Mouse (Mus musculus) heart, adult 18-20 months (tissue): Measurements from ENCODE around the gene Zscan10. TPM values are rescaled to one million over a fixed set of nuclear protein-coding genes. Genes with fewer than 3 reads are reported as not detected.
"Not testable (repeated sequence)": the region's sequence is repeated elsewhere in the genome, so short reads cannot be mapped to it uniquely, and the experiment has no call there.

ENCODE experiments used
- DNase-seq, 2 experiments: peaks; one replicate each; pipeline ENCODE4 v3.0.0; 2021 to 2022; ENCODE audit warnings: mixed read lengths in 1 of 2
- total RNA-seq, 2 experiments: library from RNA; stranded (reverse); gene quantifications; 2 replicates each; pipeline ENCODE4 v1.2.3; 2021

Zscan10 gene
- total RNA-seq, 2 experiments from 2014 or later: not detected

DNA sequence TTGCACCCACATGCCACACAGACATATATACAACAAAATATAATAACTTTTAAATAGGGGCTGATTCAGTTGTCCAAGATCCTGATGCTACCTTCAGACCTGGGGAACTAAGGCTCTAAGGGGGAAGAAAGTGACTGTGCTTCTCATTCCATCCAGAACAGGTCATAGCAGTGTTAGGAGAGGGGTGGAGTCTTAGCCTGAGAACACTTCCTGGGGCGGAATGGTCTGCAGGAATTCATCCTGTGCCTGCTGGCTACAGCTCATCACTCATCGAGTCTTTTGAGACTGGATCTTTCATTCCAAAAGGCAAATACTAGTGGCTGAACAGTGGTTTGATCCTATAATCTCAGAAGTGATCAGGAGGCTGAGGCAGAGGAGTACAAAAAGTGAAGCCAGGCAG lies 13.4 kb upstream of the Zscan10 start:
- no peak for DNase-seq

DNA sequence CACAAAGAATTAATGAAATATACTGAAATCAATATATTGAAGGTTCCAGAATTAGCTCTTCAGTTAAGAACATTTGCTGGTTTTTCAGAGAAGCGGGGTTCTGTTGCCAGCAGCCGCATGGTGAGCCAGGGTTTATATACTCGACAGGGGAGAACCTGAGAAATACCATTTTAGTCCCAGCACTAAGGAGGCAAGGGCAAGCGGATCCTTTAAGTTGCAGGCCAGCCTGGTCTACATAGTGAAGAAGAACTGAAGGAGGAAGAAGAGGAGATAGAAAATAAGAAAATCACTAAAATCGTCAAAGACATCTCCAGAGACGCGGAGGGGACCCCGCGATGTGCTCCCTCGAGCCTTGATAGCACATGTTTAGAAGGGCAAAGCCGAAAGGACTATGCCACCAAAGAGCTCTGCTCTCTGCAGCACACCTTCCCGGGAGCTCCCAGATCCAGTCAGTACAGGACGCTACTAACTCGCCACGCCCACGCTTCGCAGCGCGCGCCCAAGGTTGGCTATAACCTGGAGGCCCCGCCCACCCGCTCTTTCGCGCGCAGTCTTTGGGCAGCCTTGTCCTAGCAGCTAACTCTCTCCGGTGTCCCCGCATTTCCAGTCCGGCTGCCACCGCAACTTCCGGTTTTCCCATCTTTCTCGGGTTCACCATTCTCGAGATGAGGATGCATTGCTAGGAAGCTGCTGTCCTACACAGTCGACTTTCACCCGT lies 8.3 kb upstream of the Zscan10 start:
- DNase-seq: peak; percentile 94

DNA sequence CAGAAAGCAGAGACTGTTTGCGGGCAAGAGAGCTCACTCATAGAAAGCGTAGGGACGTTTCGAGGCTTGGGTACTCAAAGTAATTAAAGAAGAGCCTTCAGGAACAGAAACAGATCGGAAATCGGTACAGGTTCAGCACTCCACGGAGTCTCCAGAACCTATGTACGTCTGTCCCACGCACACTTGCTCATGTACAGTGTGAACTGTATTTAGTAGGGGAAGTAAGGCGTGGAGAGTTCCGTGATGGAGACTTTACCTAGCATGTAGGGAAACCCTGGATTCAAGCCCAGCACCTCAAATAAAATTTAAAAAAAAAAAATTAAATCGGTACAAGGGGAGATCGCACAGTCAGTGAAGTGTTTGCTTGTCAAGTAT lies 7.7 kb upstream of the Zscan10 start:
- DNase-seq: no peak

DNA sequence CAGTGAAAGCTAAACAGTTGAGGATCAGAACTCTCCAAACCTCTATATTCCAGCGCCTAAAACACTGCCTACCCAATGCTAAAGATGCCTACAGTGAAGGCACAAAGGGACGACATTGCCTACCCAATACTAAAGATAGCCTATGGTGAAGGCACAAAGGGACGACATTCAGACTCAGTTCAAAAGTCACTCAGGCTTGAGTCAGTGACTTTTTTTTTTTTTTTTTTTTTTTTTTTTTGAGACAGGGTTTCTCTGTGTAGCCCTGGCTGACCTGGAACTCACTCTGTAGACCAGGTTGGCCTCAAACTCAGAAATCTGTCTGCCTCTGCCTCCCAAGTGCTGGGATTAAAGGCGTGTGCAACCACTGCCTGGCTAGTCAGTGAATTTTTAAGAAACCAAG lies 5.5 kb upstream of the Zscan10 start:
- not testable (repeated sequence) for DNase-seq

GRCm38 (mm10) chr17:23598582-23599552 lies 1.8 kb upstream of the Zscan10 start, which contains the start of gene Zfp13:
TSS of gene Zfp13 (minus strand) at chr17:23599487.
- DNase-seq: peak; percentile 89 to 96

DNA sequence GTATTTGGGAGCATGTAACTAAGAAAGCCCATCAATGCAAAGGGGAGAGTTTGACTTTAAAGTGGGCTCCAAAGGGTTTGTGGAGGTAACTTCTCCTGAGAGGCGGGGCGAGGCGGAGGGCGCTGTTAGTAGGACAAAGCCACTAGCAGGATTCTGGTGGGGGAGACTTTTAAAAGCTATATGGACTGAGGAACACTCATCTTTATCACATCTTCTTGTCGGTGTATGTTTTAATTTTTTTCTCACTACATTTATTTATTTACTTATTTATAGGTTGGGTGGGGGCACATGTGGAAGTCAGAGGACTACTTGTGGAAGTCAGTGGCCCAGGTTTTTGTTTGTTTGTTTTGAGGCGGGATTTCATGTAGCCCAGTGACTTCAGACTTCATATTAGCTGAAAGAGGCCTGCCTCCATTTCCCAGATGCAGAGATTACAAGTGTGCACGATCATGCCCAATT lies 1.0 kb upstream of the Zscan10 start:
- no peak for DNase-seq

DNA sequence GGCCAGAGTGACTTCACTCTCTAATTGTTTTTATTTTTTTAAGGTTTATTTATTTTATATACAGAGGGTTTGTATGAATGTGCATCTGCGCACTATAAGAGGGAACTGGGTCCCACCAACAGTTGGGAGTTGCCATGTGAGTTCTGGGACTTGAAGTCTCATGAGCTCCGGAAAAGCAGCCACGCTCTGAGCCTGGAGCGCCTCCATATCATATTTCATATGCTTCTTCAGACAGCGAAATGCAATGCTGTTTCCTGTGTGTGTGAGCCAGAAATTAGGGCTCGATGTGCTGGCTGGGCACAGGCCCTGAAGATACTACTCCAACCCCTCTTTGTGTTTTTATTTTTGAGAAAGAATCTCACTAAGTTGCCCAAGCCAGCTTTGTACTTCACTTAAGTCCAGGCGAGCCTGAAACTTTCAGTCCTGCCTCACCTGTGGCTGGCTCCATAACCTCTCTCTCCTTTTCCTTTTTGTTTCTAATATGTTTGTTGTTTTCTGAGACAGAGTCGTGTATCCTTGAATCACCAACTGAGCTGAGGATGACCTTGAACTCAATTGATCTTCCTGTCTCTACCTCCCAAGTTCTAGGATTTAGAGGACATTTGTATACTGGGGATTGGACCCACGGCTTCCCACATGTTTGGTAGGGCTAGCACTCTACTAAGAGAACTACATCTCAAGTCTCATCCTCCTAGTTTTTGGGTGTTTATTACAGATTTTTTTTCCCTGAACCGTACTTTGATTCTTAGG lies 1.4 kb downstream of the Zscan10 start:
- no peak for DNase-seq

GRCm38 (mm10) chr17:23603077-23603476 lies 2.4 kb downstream of the Zscan10 start:
- DNase-seq: no peak

DNA sequence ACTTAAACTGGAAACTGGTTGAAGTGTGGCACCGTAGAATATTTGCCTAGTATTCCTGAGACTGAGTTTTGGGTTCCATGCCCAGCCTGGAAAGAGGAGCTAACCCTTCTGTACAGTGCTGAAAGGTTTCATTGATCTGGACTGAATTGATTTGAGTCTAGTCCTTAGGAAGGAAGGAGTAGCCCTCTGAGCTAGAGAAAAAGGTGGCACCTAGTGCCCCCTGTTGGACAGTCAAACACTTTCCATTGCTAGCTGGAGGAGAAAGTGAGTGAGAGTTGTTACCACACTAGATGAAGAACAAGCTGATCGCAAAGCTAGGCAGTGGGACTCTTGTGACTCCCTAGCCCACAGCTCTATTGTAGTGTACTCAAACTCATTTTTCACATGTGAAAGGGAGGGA lies 2.9 kb downstream of the Zscan10 start:
- peak in 1 of 2 experiments; percentile 13 for DNase-seq

GRCm38 (mm10) chr17:23604394-23604793 lies 3.7 kb downstream of the Zscan10 start:
- no peak for DNase-seq

DNA sequence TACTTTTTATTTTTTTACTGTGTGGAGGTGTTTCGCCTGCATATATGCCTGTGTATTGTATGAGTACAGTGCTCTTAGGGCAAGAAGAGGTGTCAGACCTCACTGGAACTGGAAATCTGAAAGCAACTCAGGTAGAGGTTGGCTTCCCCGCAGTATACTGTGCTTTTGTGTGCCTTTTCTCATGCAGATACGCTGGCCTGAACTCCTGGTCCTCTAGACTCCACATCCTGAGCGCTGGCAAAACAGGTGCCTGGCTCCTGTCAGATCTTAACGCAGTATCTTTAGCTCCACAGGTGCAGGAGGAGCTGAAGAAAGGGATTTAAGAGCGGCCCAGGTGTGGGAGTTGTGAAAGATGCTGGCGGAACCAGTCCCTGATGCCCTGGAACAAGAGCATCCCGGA lies 4.6 kb downstream of the Zscan10 start:
- no peak for DNase-seq

GRCm38 (mm10) chr17:23609612-23610011 lies 9.0 kb downstream of the Zscan10 start:
- no peak for DNase-seq

DNA sequence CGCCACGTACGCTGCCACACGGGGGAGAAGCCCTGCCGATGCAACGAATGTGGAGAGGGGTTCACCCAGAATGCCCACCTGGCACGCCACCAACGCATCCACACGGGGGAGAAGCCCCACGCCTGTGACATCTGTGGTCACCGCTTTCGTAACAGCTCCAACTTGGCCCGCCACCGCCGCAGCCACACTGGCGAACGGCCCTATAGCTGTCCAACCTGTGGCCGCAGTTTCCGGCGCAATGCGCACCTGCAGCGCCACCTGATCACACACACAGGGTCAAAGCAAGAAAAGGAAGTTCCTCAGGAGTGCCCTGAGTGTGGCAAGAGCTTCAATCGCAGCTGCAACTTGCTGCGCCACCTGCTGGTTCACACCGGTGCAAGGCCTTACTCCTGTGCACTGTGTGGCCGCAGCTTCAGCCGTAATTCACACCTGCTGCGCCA lies 9.7 kb downstream of the Zscan10 start:
- peak; percentile 54 to 60 for DNase-seq

GRCm38 (mm10) chr17:23617087-23617486 lies 16.4 kb downstream of the Zscan10 start:
- no peak for DNase-seq

DNA sequence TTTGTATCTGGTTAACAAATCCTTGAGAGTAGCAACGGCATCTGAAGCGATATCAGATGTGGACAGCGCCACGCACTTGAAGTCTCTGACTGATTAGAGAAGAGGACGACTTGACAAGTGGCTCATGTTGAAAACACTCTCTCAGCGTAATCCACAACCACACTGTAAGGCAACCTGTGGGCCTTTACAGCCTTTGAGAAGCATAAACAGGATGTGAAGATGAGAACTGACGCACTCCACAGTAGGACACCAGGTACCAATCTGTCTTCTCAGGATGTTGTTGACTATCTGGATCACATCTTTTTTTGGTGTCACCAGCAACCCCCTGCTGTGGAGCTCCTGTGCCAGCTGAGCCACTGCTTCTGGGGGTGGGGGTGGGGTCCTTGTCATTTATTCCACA lies 19.7 kb downstream of the Zscan10 start:
- no peak for DNase-seq

- DNase-seq: no peak
Measured at GRCm38 (mm10) chr17:23627813-23628212, 27.2 kb downstream of the Zscan10 start.

DNA sequence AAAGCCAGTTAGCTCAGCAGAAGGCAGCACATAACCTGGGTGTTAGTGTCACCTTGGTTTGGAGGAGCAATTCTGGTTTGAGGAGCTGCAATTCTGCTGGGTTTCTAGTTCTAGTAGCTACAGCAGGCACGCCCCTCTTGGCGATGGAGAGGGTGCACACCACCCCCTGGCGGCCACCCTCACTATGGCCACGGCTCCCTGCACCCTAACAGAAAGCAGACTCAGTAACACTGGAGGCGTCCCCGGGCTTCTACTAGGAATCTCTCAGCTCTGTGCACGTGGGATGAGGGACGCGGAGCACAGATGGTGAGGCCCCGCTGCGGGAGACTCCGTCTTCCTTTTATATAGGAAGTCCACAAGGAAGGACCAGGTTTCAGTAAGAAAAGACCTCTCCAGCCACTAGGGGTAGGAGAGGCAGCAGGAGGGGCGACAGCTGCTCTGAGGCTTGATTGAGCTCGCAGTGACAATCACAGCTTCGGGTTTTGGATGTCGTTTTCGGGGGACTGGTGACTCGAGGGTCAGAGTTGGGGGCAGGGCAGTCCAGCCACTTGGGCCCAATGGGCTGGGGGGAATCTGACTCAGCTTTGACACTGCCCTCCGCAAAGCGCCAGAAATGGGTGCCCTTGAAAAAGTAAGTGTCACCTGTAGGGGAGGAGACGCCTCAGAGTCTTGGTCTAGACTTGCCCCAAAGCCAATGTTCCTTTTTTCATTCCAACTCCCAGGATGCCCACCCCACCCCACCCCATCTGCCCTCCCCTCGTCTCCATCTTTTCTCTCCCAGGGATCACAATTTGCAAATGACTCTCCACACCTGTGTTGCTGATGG lies 29.8 kb downstream of the Zscan10 start:
- peak; percentile 71 to 88 for DNase-seq

GRCm38 (mm10) chr17:23631241-23631640 lies 30.6 kb downstream of the Zscan10 start:
- DNase-seq: no peak

- DNase-seq: no peak
Measured at GRCm38 (mm10) chr17:23644613-23645495, 44.2 kb downstream of the Zscan10 start, which contains the start of gene Mmp25. TSS of gene Mmp25 (minus strand) at chr17:23645277.

DNA sequence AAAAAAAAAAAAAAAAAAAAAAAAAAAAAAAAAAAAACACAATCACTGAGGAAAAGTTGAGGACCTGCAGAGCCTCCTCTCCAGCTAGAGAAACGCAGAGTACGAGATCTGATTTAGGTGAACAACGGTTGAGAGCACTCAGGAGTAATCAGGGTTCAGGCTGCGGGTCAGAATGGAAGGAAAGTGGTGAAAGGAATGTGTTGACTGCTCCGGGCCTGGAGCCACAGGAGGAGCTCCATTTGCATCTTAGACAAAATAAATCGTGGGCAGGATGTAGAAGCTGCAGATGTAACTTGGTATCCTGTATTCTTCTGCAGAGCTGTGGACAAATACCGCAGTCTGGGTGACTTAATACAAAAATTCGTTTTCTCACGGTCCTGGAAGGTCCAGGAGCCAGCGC lies 45.2 kb downstream of the Zscan10 start:
- DNase-seq: no peak
